Comparison of ENCODE assay signal across 9 mouse cellular contexts in genomic region chr12:30912840-30913239, GRCm38 (mm10). TPM values are rescaled to one million over a fixed set of nuclear protein-coding genes. Genes with fewer than 3 reads are reported as not detected.
DNase-seq lines count a peak whose midpoint lies in the region; ATAC-seq lines count a peak whose summit lies in the region.
"Had no signal": no experiment of that assay in that cellular context is flagged by ENCODE, and none has a peak within 500 bp of the region (broad histone marks: within the 10 kb centered on the region; RNA-seq: fewer than 3 reads in every experiment).

No protein-coding gene starts in this region.

- no peak overlapping the region for H3K9ac ChIP-seq in embryonic facial prominence, embryonic 14.5 days (ENCODE audit: low read depth, low read length)
- peak overlapping the region; percentile 87 for H3K9ac ChIP-seq in liver, embryonic 16.5 days (ENCODE audit: low read depth, low read length)

- 0 out of 2 replicates have a peak, but pooled peaks cover 2% of the 10 kb centered on the region for H3K9me3 ChIP-seq in embryonic facial prominence, embryonic 10.5 days
- H3K9me3 ChIP-seq in embryonic facial prominence, embryonic 14.5 days (ENCODE audit: control insufficient read depth, low read length), result peaks cover 5% of the 10 kb centered on the region; the same call in 1 of the 2 replicates
- no peaks in the 10 kb centered on the region for H3K9me3 ChIP-seq in liver, embryonic 16.5 days (replicated peaks; ENCODE audit: control insufficient read depth, low read length)

- ATAC-seq in embryonic facial prominence, embryonic 14.5 days (ENCODE audit: low read depth), result no peak
- no peak for ATAC-seq in liver, embryonic 16.5 days (ENCODE audit: low read depth)

- no peaks in the 10 kb centered on the region for H3K36me3 ChIP-seq in embryonic facial prominence, embryonic 10.5 days (replicated peaks)
- H3K36me3 ChIP-seq in embryonic facial prominence, embryonic 14.5 days (ENCODE audit: control insufficient read depth, insufficient read depth, low read length), result no peaks in the 10 kb centered on the region
- no peaks in the 10 kb centered on the region for H3K36me3 ChIP-seq in liver, embryonic 16.5 days (ENCODE audit: control insufficient read depth, insufficient read depth)

- H3K4me3 ChIP-seq in embryonic facial prominence, embryonic 10.5 days, result peak overlapping the region; percentile 83; the same call in 1 of the 2 replicates
- H3K4me3 ChIP-seq in embryonic facial prominence, embryonic 14.5 days (ENCODE audit: low read depth, low read length), result peak overlapping the region; percentile 76; the same call in 1 of the 2 replicates
- H3K4me3 ChIP-seq in liver, embryonic 16.5 days (ENCODE audit: low read depth, low read length), result peak overlapping the region; percentile 80

- H3K27me3 ChIP-seq in embryonic facial prominence, embryonic 10.5 days (replicated peaks; ENCODE audit: low read depth, poor library complexity, severe bottlenecking), result no peaks in the 10 kb centered on the region
- H3K27me3 ChIP-seq in embryonic facial prominence, embryonic 14.5 days (replicated peaks; ENCODE audit: control insufficient read depth, insufficient read depth, low read length), result no peaks in the 10 kb centered on the region
- no peaks in the 10 kb centered on the region for H3K27me3 ChIP-seq in liver, embryonic 16.5 days (ENCODE audit: control insufficient read depth, insufficient read depth, low read depth, low read length)

- H3K27ac ChIP-seq in embryonic facial prominence, embryonic 10.5 days (replicated peaks), result no peak overlapping the region
- no peak overlapping the region for H3K27ac ChIP-seq in embryonic facial prominence, embryonic 14.5 days (replicated peaks; ENCODE audit: low read depth, low read length)
- H3K27ac ChIP-seq in liver, embryonic 16.5 days (ENCODE audit: low read length), result peak overlapping the region; percentile 62

- H3K4me2 ChIP-seq in embryonic facial prominence, embryonic 14.5 days (ENCODE audit: low read depth, low read length), result peak overlapping the region; percentile 88
- peak overlapping the region; percentile 72 for H3K4me2 ChIP-seq in liver, embryonic 16.5 days (ENCODE audit: low read depth, low read length)

- H3K4me1 ChIP-seq in embryonic facial prominence, embryonic 10.5 days, result peaks cover 18% of the 10 kb centered on the region
- peaks cover 13% of the 10 kb centered on the region for H3K4me1 ChIP-seq in embryonic facial prominence, embryonic 14.5 days (ENCODE audit: control insufficient read depth, insufficient read depth, low read length)
- H3K4me1 ChIP-seq in liver, embryonic 16.5 days (ENCODE audit: control insufficient read depth, low read depth, low read length), result peaks cover 14% of the 10 kb centered on the region

- 61% methylated on average over 3 of the region's 3 CpGs for WGBS in embryonic facial prominence, embryonic 10.5 days
- 60% methylated on average over 3 of the region's 3 CpGs for WGBS in embryonic facial prominence, embryonic 14.5 days
- WGBS in liver, embryonic 16.5 days (ENCODE audit: insufficient replicate concordance), result 56% methylated on average over 3 of the region's 3 CpGs

- DNase-seq in embryonic facial prominence, embryonic 10.5 days (ENCODE audit: low spot score), result no peak
- no peak for DNase-seq in embryonic facial prominence, embryonic 14.5 days (ENCODE audit: low spot score)
- DNase-seq in kidney, adult 11 months, result peak; percentile 55
- DNase-seq in MN1 (ENCODE audit: low spot score), result no peak
- no peak for DNase-seq in adrenal gland, postnatal 25 days
- no peak for DNase-seq in testis, postnatal 10 days (ENCODE audit: low spot score)
- DNase-seq in layer of hippocampus, adult 8-10 months (ENCODE audit: low spot score in 2 of 2), result no peak

RNA-seq across cellular contexts. Expression of gene Sh3yl1, which starts 1.4 kb away (rescaled TPM):
- 17.7 and 18.4 TPM in 2 replicates for polyA plus RNA-seq in embryonic facial prominence, embryonic 10.5 days (2016; fragmentation: Nextera tagmentation; extraction: Ambion mirVana)
- polyA plus RNA-seq in embryonic facial prominence, embryonic 14.5 days (2014; fragmentation: Nextera tagmentation; extraction: Ambion mirVana), result 9.9 and 11.9 TPM in 2 replicates
- 39.7 and 41.2 TPM in 2 replicates for polyA plus RNA-seq in liver, embryonic 16.5 days (2015; fragmentation: Nextera tagmentation; extraction: Ambion mirVana)
- 2.9 and 3.0 TPM in 2 replicates for total RNA-seq in adrenal gland, postnatal 25 days (2021)
- 10 to 100 TPM; 10.6 to 13.5 (median 12.2) TPM for total RNA-seq in layer of hippocampus, adult 8-10 months (2022)

RNA-seq across cellular contexts. Expression of gene Acp1, which starts 1.5 kb away (rescaled TPM):
- polyA plus RNA-seq in embryonic facial prominence, embryonic 10.5 days (2016; fragmentation: Nextera tagmentation; extraction: Ambion mirVana), result 237 and 238 TPM in 2 replicates
- 145 and 153 TPM in 2 replicates for polyA plus RNA-seq in embryonic facial prominence, embryonic 14.5 days (2014; fragmentation: Nextera tagmentation; extraction: Ambion mirVana)
- 235 and 271 TPM in 2 replicates for polyA plus RNA-seq in liver, embryonic 16.5 days (2015; fragmentation: Nextera tagmentation; extraction: Ambion mirVana)
- total RNA-seq in adrenal gland, postnatal 25 days (2021), result 50.2 and 66.6 TPM in 2 replicates
- total RNA-seq in layer of hippocampus, adult 8-10 months (2022), result 10 to 100 TPM; 51.9 to 62.4 (median 56.0) TPM

RNA-seq across cellular contexts. Expression of gene Alkal2, which starts 28.7 kb away (rescaled TPM):
- polyA plus RNA-seq in embryonic facial prominence, embryonic 10.5 days (2016; fragmentation: Nextera tagmentation; extraction: Ambion mirVana), result 4.1 and 8.7 TPM in 2 replicates
- 4.6 and 5.6 TPM in 2 replicates for polyA plus RNA-seq in embryonic facial prominence, embryonic 14.5 days (2014; fragmentation: Nextera tagmentation; extraction: Ambion mirVana)
- polyA plus RNA-seq in liver, embryonic 16.5 days (2015; fragmentation: Nextera tagmentation; extraction: Ambion mirVana), result not detected in 2 replicates
- total RNA-seq in adrenal gland, postnatal 25 days (2021), result not detected in 2 replicates
- total RNA-seq in layer of hippocampus, adult 8-10 months (2022), result 1 to 10 TPM; 2.1 to 6.7 (median 3.1) TPM
- polyA plus RNA-seq: heart, postnatal 0 days had no signal
